Mouse (Mus musculus) CH12.LX (cell line): ENCODE results near the gene Uck1.

ENCODE experiments used
- BHLHE40 ChIP-seq: IDR thresholded peaks from 2 replicates; pipeline ENCODE4 v1.6.1; 2011; ENCODE audit warnings: mild to moderate bottlenecking, low read depth, low read length, improper control_type of control experiment
- CTCF ChIP-seq, 2 experiments: IDR thresholded peaks in 1 of 2; conservative IDR thresholded peaks in 1 of 2; 2 replicates each; pipeline ENCODE4 v1.5.1; 2011 to 2012; ENCODE audit warnings: low read depth in 2 of 2, low read length in 2 of 2, improper control_type of control experiment in 1 of 2, inconsistent platforms in 1 of 2, mild to moderate bottlenecking in 1 of 2, moderate library complexity in 1 of 2
- ELF1 ChIP-seq: IDR thresholded peaks from 2 replicates; pipeline ENCODE4 v1.6.1; 2014; ENCODE audit warnings: low read depth, mild to moderate bottlenecking, inconsistent platforms, low read length, improper control_type of control experiment
- EP300 ChIP-seq: IDR thresholded peaks from 2 replicates; pipeline ENCODE4 v1.6.1; 2011; ENCODE audit warnings: low read length, improper control_type of control experiment
- HCFC1 ChIP-seq: IDR thresholded peaks from 2 replicates; pipeline ENCODE4 v1.6.1; 2012; ENCODE audit warnings: low read depth, mild to moderate bottlenecking, inconsistent platforms, low read length, improper control_type of control experiment
- MEF2A ChIP-seq: IDR thresholded peaks from 2 replicates; pipeline ENCODE4 v1.6.1; 2014; ENCODE audit warnings: low read depth, mild to moderate bottlenecking, inconsistent platforms, low read length, improper control_type of control experiment, borderline replicate concordance
- POLR2A ChIP-seq: IDR thresholded peaks from 2 replicates; pipeline ENCODE4 v1.6.1; 2011; ENCODE audit warnings: low read depth, mild to moderate bottlenecking, improper control_type of control experiment, low read length
- RAD21 ChIP-seq: IDR thresholded peaks from 2 replicates; pipeline ENCODE4 v1.6.1; 2011; ENCODE audit warnings: low read depth, mild to moderate bottlenecking, low read length, improper control_type of control experiment, moderate library complexity
- SIN3A ChIP-seq: IDR thresholded peaks from 2 replicates; pipeline ENCODE4 v1.6.1; 2012; ENCODE audit warnings: low read length, improper control_type of control experiment, inconsistent platforms
- ZC3H11A ChIP-seq: IDR thresholded peaks from 2 replicates; pipeline ENCODE4 v1.6.1; 2012; ENCODE audit warnings: low read depth, mild to moderate bottlenecking, inconsistent platforms, low read length, improper control_type of control experiment
- ZKSCAN1 ChIP-seq: IDR thresholded peaks from 2 replicates; pipeline ENCODE4 v1.6.1; 2012; ENCODE audit warnings: low read depth, inconsistent platforms, low read length, improper control_type of control experiment, borderline replicate concordance

GRCm38 (mm10) chr2:32220969-32221368 is 39.0 kb downstream of the Uck1 start:
- TF ChIP-seq CTCF (conservative IDR thresholded peaks at IDR 0.05 in 1 of 2, IDR thresholded peaks at IDR 0.05 in 1 of 2; ENCODE audit: low read depth in 2 of 2, low read length in 2 of 2) (no peak), EP300 (no peak), ZC3H11A (no peak), POLR2A (no peak), ELF1 (no peak), HCFC1 (no peak), RAD21 (no peak), ZKSCAN1 (no peak), MEF2A (no peak), SIN3A (no peak), BHLHE40 (no peak)
